Mouse (Mus musculus) gastrocnemius, adult 2 months (tissue): Measurements from ENCODE around the gene Rin2. TPM values are rescaled to one million over a fixed set of nuclear protein-coding genes. Genes with fewer than 3 reads are reported as not detected.

Experiments used
- DNase-seq: peaks from one replicate; pipeline ENCODE4 v3.0.0; 2022
- H3K27ac ChIP-seq: fragments of 200-600 bp; 2 replicates; pipeline ENCODE4 v1.8.1; 2022; ENCODE audit warnings: mild to moderate bottlenecking
- H3K4me3 ChIP-seq: fragments of 200-600 bp; 2 replicates; pipeline ENCODE4 v1.8.1; 2022; ENCODE audit warnings: mild to moderate bottlenecking, moderate library complexity
- CTCF ChIP-seq: fragments of 200-600 bp; IDR thresholded peaks from 2 replicates; pipeline ENCODE4 v1.8.1; 2022; ENCODE audit warnings: antibody characterized with exemption, mild to moderate bottlenecking, moderate library complexity
- intact Hi-C: fragments of 180-260 bp; cut with DNase I; formaldehyde crosslinking; loops from one replicate; pipeline ENCODE4 v1.15.1; 2025
- total RNA-seq, 2 experiments: library from RNA; stranded (reverse); gene quantifications; 2 replicates each; pipeline ENCODE4 v1.2.3; 2021

Gene Rin2
- total RNA-seq, 2 experiments from 2014 or later: 10.3 to 11.5 TPM

DNA sequence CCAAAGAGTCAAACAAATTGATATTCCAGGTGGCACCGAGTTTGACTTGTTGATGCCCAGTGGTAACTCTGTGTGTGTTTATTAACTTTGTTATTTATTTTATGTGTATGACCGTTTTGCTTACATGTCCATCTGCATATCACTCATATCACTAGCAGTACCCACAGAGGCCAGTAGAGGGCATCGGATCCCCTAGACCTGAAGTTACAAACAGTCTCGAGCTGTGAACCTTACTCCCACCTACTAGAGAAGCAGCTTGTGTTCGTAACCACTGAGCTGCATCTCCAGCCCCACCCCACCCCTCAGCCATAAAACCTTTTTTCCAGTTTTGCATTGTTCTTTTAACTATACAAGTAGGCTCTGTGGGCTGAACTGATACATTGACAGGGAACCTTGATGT lies 135.7 kb downstream of the Rin2 start:
- intact Hi-C loops: no loop called here
- Histone ChIP-seq H3K4me3 (no peak overlapping the region), H3K27ac (no peak overlapping the region)
- peak; percentile 53 for TF ChIP-seq CTCF
- DNase-seq: no peak

DNA sequence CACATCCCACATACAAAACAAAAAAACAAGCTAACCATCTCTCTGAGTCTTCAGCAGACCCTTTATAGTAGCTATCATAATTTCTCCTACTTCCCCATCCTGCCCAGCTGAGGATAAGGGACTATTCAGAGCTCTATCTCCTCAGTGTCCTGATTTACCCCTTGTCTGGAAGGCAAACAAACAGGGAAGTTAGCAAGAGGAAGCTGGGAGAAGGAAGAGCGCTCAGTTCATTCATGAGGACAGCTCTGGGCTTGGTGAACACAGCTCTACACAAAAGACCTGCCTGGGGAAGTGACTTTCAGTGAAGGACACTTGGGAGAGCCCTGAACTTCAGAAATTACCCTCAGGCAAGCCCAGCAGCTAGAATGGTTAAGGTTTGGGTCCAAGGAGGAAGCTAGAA lies 137.8 kb downstream of the Rin2 start:
- DNase-seq: no peak
- no peak overlapping the region; the same call in 1 of the 2 replicates for H3K27ac ChIP-seq
- intact Hi-C loops: no loop called here
- no peak overlapping the region for H3K4me3 ChIP-seq
- TF ChIP-seq CTCF: no peak

DNA sequence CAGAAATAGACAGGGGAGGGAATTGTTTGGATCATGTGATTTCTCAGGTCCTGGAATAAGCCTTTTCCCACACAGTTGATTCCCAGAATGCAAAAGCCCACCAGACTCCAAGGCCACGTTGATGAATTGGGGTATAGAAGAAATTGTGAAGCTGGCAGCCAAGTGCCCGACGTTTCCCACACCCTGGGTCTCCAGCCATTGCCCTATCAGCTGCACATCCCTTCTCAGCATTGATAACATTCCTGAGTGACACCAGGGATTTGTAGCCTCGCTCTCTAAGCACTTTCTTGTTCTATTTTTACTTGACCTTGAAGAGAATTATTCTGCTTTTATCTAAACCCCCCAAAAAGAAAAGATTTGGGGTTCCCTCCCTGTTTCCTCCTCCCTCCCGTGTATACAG lies 142.2 kb downstream of the Rin2 start:
- no peak overlapping the region for H3K4me3 ChIP-seq
- TF ChIP-seq CTCF: no peak
- no peak for DNase-seq
- no peak overlapping the region for H3K27ac ChIP-seq
- intact Hi-C loops: no loop called here

DNA sequence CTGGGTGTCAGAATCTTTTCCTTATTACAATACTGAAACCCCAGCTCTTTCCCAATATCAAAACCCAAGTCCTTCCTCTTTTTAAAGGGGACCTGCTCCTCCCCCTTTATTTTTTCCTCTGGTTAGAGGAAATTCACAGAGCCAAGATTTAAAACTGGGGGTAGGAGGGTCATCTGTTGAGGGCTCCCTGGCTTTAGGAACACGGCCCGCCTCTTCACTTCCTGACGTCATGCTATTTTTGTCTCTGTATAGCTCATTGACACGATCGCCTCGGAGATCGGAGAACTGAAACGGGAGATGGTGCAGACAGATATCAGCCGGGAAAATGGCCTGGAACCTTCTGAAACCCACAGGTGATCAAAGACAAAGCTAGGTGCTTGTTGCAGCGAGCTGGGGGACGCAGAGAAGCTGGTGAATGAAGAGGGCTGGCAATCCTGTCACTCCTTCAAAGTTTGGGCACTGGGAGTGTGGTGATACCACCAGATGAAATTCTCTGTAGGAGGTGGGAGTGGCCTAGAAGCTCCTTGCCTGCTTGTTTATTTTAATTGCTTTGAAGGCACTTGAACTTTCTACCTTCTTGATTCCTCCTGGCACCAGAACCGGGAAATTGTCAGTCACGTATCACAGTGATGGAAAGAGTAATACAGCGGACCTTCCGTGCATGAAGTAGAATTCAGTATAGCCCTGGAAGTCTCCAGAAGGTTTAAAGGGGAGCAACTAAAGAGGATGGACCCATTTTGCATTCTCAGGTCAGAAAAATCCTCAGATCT lies 147.2 kb downstream of the Rin2 start:
- Histone ChIP-seq H3K4me3 (peak overlapping the region; percentile 67), H3K27ac (peak overlapping the region; percentile 74)
- no peak for TF ChIP-seq CTCF
- intact Hi-C loops: loop anchor here (5.0 kb wide), 1 partner anchor 60 kb away; no protein-coding TSS in a partner anchor
- DNase-seq: peak; percentile 40

DNA sequence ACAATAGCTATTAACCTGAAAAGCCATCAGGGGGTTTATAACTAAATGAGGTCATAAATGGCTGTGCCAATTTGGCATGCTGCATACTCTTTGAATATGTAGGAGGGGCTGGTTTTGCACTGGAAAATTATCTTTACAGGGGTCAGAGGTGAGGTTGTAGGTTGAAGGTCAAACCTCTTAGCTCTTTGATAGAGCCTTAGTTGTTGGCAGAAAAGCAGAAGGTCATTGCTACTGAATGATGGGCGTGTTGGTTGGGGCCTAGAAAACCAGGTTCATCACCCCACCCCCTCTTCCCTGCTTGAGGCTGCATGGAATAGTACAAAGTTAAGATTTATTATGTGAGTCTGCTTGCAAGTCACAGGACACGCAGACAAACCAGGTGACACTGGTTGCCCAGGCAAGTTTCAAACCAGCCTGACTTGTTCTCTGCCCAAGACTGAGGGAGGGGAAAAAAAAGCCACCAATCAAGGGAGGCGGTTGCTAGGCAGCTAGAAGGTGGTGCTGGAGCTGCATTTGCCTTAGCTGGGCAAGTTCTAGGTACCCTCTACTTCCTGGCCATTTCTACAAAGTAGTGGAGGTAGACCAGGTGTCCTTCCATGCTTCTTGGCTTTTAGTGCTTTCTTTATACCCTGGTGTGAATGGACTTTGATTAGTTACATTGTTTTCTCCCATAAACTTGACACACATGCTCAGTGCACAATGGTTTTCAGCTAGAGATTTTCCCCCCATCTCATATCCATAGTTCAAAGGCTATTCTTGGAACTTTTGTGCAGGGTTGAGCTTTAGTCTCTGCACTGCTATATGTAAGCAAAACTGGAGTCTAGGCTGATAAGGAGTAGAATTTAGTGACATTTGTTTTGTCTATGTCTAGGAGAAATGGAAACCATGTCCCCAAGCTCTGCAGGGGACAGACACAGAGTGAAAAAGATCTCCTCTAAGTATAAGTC lies 148.0 kb downstream of the Rin2 start:
- peak overlapping the region; percentile 67 for H3K4me3 ChIP-seq
- intact Hi-C loops: loop anchor here (5.0 kb wide), 1 partner anchor 59 kb away; no protein-coding TSS in a partner anchor

DNA sequence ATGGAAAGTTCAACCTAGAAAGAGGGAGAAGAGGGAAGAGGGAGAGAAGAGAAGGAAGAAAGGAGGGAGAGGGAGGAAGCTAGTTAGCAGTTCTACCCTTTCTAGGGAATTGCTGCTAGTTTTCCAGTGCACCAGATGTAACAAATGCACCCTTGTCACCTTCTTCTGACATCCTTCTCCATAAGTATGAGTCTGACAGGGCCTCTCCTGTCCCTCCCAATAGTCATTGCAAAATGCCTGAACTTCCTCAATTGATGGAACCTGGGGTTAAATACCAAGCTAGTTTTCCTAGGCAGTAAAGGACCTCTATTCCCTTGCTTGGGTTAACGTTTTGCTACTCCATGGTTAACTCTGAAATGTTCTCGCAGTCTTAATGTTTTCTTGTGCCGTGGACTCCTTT lies 149.7 kb downstream of the Rin2 start:
- intact Hi-C loops: loop anchor here (5.0 kb wide), 1 partner anchor 58 kb away; no protein-coding TSS in a partner anchor
- no peak overlapping the region for H3K27ac ChIP-seq
- no peak for DNase-seq
- TF ChIP-seq CTCF: no peak
- no peak overlapping the region for H3K4me3 ChIP-seq

More for the DNA sequence above, 148.0 kb downstream of the Rin2 start:
- TF ChIP-seq CTCF: no peak
- H3K27ac ChIP-seq: peak overlapping the region; percentile 74
- no peak for DNase-seq

DNA sequence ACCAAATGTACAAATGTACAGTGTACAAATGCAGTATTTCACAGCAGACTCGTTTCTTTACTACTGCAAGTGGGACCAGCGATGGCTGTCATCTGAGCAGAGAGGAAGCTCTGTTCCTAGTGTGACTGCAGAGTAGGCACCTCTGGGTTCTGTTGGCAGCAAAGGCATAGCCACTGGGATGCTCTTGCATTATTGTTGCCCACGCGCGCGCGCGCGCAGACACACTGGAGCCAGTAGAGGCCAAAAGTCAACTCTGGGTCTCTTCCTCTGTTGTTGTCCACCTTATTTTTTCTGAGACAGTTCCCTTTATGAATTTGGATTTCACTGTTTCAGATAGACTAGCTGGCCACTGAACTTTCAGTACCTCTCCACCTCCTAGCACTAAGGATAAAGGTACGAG lies 150.2 kb downstream of the Rin2 start:
- TF ChIP-seq CTCF: no peak
- Histone ChIP-seq H3K27ac (no peak overlapping the region), H3K4me3 (no peak overlapping the region)
- DNase-seq: no peak
- intact Hi-C loops: no loop called here

DNA sequence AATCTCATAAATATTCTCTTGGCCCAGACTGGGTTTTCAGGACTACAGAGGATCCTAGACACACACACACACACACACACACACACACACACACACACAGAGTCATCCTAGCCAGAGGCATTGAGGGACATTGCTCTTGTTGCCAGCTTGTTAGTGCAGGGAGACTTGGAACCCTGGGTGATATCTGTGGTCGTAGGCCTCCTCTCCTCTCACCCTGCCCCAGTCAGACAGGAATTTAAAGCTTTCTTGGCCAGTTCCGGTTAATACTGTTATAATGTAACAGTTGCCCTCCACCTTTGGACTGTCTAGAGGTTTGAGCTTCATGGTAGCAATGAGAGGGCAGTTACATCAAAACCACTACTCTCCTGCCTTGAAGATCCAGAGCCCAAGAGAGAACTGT lies 152.9 kb downstream of the Rin2 start:
- H3K27ac ChIP-seq: no peak overlapping the region
- no peak for TF ChIP-seq CTCF
- no peak overlapping the region for H3K4me3 ChIP-seq
- no peak for DNase-seq
- intact Hi-C loops: no loop called here

DNA sequence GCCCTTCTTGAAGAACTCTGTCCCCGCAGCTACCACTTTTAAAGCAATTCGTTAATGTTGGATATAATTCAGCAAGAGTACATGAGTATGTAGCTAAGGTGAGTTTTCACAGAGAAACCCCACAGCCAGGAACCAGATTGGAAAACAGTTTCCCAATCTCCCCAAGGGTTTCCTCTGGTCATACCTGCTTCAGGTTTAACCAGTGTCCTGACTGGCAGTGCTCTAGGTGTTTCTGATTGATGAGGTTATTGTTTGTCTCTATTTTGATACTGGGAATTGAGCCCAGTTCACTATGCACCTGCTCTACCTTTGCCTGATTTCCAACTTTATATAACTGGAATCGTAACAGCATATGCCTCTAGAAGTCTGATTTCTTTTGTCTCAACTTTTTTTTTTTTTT lies 153.6 kb downstream of the Rin2 start:
- no peak for TF ChIP-seq CTCF
- no peak overlapping the region for H3K27ac ChIP-seq
- no peak for DNase-seq
- no peak overlapping the region for H3K4me3 ChIP-seq
- intact Hi-C loops: no loop called here

DNA sequence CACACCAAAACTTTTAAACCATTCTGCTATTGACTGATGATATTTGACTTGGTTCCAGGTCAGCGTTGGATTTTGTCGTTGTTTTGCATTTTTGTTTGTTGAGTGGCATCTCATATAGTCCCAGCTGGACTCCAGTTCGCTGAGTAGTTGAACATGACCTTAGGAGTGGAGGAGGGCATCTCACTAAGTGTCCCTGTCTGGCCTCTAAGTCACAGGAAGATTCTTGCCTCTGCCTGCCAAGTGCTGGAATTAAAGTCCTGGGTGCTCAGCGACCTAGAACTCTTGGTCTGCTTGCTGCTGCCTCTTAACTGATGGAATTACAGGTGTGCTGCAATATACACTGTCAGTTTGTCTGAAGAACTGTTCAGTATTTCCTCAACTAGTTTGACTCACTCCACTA lies 154.2 kb downstream of the Rin2 start:
- intact Hi-C loops: no loop called here
- no peak for DNase-seq
- no peak for TF ChIP-seq CTCF
- Histone ChIP-seq H3K4me3 (no peak overlapping the region), H3K27ac (no peak overlapping the region)

DNA sequence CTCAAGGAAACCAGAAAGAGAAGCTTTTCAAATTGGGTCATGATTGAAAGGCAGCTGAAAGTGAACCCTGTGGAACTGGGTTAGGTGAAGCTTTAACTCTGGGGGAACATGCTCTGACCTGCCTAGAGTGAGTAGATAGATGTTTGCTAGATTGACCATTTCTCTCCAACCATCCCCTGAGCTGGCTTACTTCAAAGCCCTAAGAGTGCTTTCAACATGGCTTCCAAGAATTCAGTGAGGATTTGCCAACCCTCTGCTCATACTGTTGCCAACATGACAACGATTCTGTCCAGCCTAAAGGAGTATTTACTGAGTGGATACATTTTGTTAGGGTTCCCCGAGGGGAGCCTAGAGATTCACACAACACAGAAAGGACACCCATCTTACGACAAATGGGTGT lies 155.4 kb downstream of the Rin2 start:
- intact Hi-C loops: no loop called here
- H3K27ac ChIP-seq: peak overlapping the region; percentile 43
- H3K4me3 ChIP-seq: no peak overlapping the region
- TF ChIP-seq CTCF: no peak
- no peak for DNase-seq

DNA sequence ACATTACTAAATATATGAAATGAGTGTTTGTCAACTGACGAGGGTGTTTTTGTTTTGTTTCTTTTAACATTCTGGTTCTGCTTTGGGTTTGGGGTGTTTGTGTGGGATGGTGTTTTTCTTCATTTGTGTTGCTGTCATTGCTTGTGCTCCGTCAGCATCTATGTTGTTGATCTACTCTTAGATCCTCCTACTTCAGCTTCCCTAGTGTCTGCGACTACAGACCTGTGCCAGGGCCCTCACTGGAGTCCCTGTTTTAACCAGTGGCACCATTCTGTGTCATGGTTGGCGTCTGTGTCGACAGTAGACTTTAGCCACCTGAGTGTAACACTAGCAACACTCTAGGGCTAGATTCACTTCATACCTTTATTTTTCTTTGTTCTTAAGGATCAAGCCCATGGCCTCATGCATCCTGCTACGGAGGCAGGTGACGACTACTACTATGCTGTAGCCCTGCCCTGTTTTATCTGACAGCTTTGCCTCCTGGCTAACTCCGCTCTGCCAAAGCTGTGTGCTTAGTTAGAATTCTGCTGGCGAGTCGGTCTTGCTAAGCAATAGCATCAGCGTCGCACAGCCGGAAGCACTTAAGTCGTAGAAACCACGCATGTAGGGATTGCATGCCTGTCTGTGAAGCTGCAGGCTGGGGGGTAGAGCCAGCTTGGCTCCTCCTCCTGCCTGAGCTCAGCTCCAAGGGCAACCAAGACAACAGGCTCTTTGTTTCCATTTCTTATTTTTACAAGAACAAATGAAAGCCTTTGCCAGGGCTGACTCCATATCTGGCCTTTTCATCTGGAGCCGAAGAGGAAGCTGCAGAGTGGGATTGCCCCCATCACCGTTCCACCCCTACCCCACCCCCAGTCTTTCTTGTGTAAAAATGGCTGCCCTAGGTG lies 157.2 kb downstream of the Rin2 start:
- H3K4me3 ChIP-seq: peak overlapping the region; percentile 57
- intact Hi-C loops: no loop called here
- DNase-seq: peak; percentile 59
- H3K27ac ChIP-seq: peak overlapping the region; percentile 79
- no peak for TF ChIP-seq CTCF
